Mouse (Mus musculus): ENCODE measurements around the gene Foxc1. TPM values are rescaled to one million over a fixed set of nuclear protein-coding genes. Genes with fewer than 3 reads are reported as not detected.

The Foxc1 gene
- polyA plus RNA-seq, 1 experiment from 2014 or later: 6.5 TPM

DNA sequence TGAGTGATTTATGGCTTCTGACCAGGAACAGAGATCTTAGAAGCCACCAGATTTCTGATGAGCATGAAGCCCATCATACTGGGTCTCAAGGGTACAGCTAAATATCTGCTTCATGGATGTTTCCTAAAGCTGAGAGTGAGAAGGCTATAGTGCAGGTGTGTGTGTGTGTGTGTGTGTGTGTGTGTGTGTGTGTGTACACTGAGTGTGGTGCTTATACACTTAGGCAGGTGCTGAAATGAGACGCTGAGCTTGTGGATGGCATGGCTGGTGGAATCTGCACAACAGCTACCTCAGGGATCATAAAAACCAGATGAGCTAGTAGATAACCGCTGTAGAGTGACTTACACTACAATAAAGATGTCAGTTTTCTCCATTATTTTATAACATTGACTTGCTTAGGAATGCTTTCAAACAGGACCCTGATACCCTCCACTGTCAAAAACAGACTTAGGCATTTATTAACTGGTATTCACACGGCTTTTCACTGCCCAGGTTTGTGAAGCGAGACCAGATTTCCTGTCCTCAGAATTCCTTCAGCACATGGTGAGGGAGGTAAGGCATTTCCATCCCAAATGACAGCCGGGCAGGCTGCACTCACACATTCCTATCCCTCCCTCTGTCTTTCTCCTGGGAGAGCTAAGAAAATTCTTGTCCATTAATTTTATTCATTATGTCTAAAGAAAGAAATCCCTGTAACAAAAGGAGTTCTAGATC is 43.0 kb downstream of the Foxc1 start:
- DNase-seq (ENCODE audit: low spot score, missing footprints): no peak
- WGBS: 46% methylated on average over 5 of the region's 5 CpGs
- no peaks in the 10 kb centered on the region for H3K9me3 ChIP-seq (ENCODE audit: control insufficient read depth, low read length)
- H3K9ac ChIP-seq (ENCODE audit: low read length): no peak overlapping the region
- no peak overlapping the region for H3K27ac ChIP-seq (ENCODE audit: low read depth, low read length)
- H3K36me3 ChIP-seq (ENCODE audit: control insufficient read depth, insufficient read depth, low read length): no peaks in the 10 kb centered on the region
- H3K4me3 ChIP-seq (ENCODE audit: low read depth, low read length): no peak overlapping the region
- H3K4me2 ChIP-seq: no peak overlapping the region
- H3K4me1 ChIP-seq (ENCODE audit: control insufficient read depth, insufficient read depth, low read length): no peaks in the 10 kb centered on the region; the same call in 1 of the 2 replicates
- no peaks in the 10 kb centered on the region for H3K27me3 ChIP-seq (ENCODE audit: control insufficient read depth, insufficient read depth, low read length)
- ATAC-seq (ENCODE audit: low FRiP score): no peak

GRCm38 (mm10) chr13:31853564-31853963 is 47.1 kb downstream of the Foxc1 start:
- no peaks in the 10 kb centered on the region; the same call in 1 of the 2 replicates for H3K4me1 ChIP-seq (ENCODE audit: control insufficient read depth, insufficient read depth, low read length)
- no peak overlapping the region for H3K9ac ChIP-seq (ENCODE audit: low read length)
- no peak overlapping the region for H3K27ac ChIP-seq (ENCODE audit: low read depth, low read length)
- DNase-seq (ENCODE audit: low spot score, missing footprints) (no peak), ATAC-seq (ENCODE audit: low FRiP score) (no peak)
- no peaks in the 10 kb centered on the region for H3K27me3 ChIP-seq (ENCODE audit: control insufficient read depth, insufficient read depth, low read length)
- no peak overlapping the region for H3K4me2 ChIP-seq
- H3K36me3 ChIP-seq (ENCODE audit: control insufficient read depth, insufficient read depth, low read length): no peaks in the 10 kb centered on the region
- H3K9me3 ChIP-seq (ENCODE audit: control insufficient read depth, low read length): no peaks in the 10 kb centered on the region
- 71% methylated on average over 2 of the region's 2 CpGs for WGBS
- H3K4me3 ChIP-seq (ENCODE audit: low read depth, low read length): no peak overlapping the region

DNA sequence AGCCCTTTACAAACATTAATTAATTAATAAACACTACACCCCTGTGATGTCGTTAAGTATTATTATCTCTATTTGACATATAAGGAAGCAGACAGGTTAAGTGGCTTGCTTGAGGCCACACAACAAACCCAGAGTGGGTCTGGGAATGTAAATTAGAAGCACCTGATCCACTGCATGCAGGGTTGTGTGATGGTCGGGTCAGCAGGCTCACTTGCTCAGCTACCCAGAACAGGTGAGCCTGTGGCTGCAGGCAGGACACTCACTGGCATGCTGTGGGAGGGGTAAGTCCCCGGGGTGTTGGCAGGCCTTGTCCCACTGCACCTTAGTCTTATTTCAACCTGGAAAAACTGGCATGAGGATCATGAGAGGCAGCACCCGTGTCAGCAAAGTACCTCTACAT is 47.6 kb downstream of the Foxc1 start:
- Histone ChIP-seq H3K9me3 (ENCODE audit: control insufficient read depth, low read length) (no peaks in the 10 kb centered on the region), H3K27me3 (ENCODE audit: control insufficient read depth, insufficient read depth, low read length) (no peaks in the 10 kb centered on the region), H3K4me1 (ENCODE audit: control insufficient read depth, insufficient read depth, low read length) (no peaks in the 10 kb centered on the region; the same call in 1 of the 2 replicates), H3K27ac (ENCODE audit: low read depth, low read length) (no peak overlapping the region), H3K4me3 (ENCODE audit: low read depth, low read length) (no peak overlapping the region), H3K36me3 (ENCODE audit: control insufficient read depth, insufficient read depth, low read length) (no peaks in the 10 kb centered on the region), H3K4me2 (no peak overlapping the region), H3K9ac (ENCODE audit: low read length) (no peak overlapping the region)
- DNase-seq (ENCODE audit: low spot score, missing footprints) (no peak), ATAC-seq (ENCODE audit: low FRiP score) (no peak)
- WGBS: 73% methylated on average over 4 of the region's 4 CpGs

- Histone ChIP-seq H3K4me1 (ENCODE audit: control insufficient read depth, insufficient read depth, low read length) (no peaks in the 10 kb centered on the region), H3K9ac (ENCODE audit: low read length) (no peak overlapping the region), H3K4me3 (ENCODE audit: low read depth, low read length) (no peak overlapping the region), H3K4me2 (no peak overlapping the region), H3K9me3 (ENCODE audit: control insufficient read depth, low read length) (no peaks in the 10 kb centered on the region), H3K27me3 (ENCODE audit: control insufficient read depth, insufficient read depth, low read length) (no peaks in the 10 kb centered on the region), H3K27ac (ENCODE audit: low read depth, low read length) (no peak overlapping the region), H3K36me3 (ENCODE audit: control insufficient read depth, insufficient read depth, low read length) (no peaks in the 10 kb centered on the region)
- DNase-seq (ENCODE audit: low spot score, missing footprints) (no peak), ATAC-seq (ENCODE audit: low FRiP score) (no peak)
- 89% methylated on average over 5 of the region's 5 CpGs for WGBS
These were observed 53.8 kb downstream of the Foxc1 start for GRCm38 (mm10) chr13:31860200-31860599.

Other genes with a start within 250 kb of the Foxc1 start
- gene A530084C06Rik, start 247.3 kb upstream of the Foxc1 start, polyA plus RNA-seq (2014; fragmentation: Nextera tagmentation; extraction: Ambion mirVana): not detected in 2 replicates
- 5.1 and 5.6 TPM in 2 replicates for gene Foxf2, start 180.8 kb upstream of the Foxc1 start, polyA plus RNA-seq (2014; fragmentation: Nextera tagmentation; extraction: Ambion mirVana)

All from midbrain, embryonic 11.5 days (tissue).